Mouse (Mus musculus) cerebellum, adult 2 months (tissue): ENCODE results near the gene Tspan18.

ENCODE experiments used
- CTCF ChIP-seq: fragments of 200-500 bp; IDR thresholded peaks from 2 replicates; pipeline ENCODE4 v1.5.1; 2011; ENCODE audit warnings: low read depth, mild to moderate bottlenecking, control low read depth, low read length, moderate library complexity, borderline replicate concordance; ENCODE audit not compliant: insufficient read depth
- POLR2A ChIP-seq: fragments of 200-500 bp; IDR thresholded peaks from 2 replicates; pipeline ENCODE4 v1.6.1; 2011; ENCODE audit warnings: low read length, control low read depth, borderline replicate concordance; ENCODE audit not compliant: insufficient read depth

DNA sequence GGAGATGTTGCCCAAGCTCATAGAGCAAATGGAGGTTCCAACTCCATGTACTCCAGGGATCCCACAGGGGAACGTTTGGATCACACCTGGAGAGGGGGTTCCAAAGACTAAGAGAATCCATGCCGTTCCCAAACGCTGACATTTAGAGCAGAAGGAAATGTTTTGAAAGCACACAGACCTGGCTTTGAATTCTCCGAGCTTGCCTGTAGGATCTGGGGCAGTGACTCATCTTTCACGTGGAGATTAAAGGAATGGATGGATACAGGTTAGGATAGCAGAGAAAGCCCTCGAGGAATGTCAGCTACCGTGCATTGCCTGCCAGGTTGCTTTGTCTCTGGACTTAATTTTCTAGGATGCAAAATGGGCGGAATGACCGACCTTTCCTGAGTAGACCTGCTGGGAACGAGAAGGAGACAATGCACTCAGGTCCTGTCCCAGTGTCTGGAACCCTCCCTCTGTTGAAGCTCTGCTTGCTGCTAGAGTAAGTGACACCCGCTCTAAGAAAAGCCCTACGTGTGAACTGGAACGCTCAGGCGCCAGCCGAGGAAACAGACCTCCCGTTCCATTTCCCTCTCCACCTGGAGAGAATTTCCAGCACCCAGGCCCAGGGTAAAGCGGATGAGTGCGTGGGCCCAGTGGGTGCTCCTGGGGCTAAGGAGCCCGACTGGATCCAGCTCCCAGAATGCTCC lies 164.0 kb downstream of the Tspan18 start:
- TF ChIP-seq CTCF: no peak
- TF ChIP-seq POLR2A: no peak
